ENCODE assay signal across 21 mouse cellular contexts in genomic region chr8:30962207-30962606, GRCm38 (mm10).
"Had no signal": no experiment of that assay in that cellular context is flagged by ENCODE, and none has a peak within 500 bp of the region (broad histone marks: within the 10 kb centered on the region; RNA-seq: fewer than 3 reads in every experiment).

No protein-coding gene starts in this region.

- H3K4me3 ChIP-seq: limb, embryonic 12.5 days; limb, embryonic 15.5 days; megakaryocyte, embryonic 14.5 days; midbrain, embryonic 10.5 days; myocyte; neural tube, embryonic 13.5 days; stomach, embryonic 15.5 days had no signal

- H3K27ac ChIP-seq: limb, embryonic 12.5 days; limb, embryonic 15.5 days; liver, embryonic 14.5 days; macrophage; midbrain, embryonic 10.5 days; neural tube, embryonic 13.5 days; stomach, embryonic 15.5 days had no signal

- H3K9ac ChIP-seq: limb, embryonic 12.5 days; limb, embryonic 15.5 days; liver, embryonic 14.5 days; liver, postnatal 0 days; lung, embryonic 14.5 days; neural tube, embryonic 13.5 days; stomach, embryonic 15.5 days had no signal

- H3K9me3 ChIP-seq: limb, embryonic 12.5 days; limb, embryonic 15.5 days; megakaryocyte, embryonic 14.5 days; midbrain, embryonic 10.5 days; neural tube, embryonic 13.5 days; stomach, embryonic 15.5 days had no signal

- ATAC-seq: liver, postnatal 0 days; lung, postnatal 0 days had no signal

- DNase-seq: kidney, adult 18-20 months; kidney, adult 9 months; kidney, postnatal 14 days; kidney, postnatal 4 days; left cerebral cortex, postnatal 4 days; liver, postnatal 0 days; lung, embryonic 14.5 days; right cerebral cortex, postnatal 25 days; spleen, adult 18-20 months; thymus, postnatal 25 days had no signal

- H3K4me1 ChIP-seq: limb, embryonic 12.5 days; megakaryocyte, embryonic 14.5 days; stomach, embryonic 15.5 days had no signal

- H3K27me3 ChIP-seq: limb, embryonic 12.5 days; limb, embryonic 15.5 days; megakaryocyte, embryonic 14.5 days; neural tube, embryonic 13.5 days; stomach, embryonic 15.5 days had no signal

- H3K4me2 ChIP-seq: limb, embryonic 12.5 days; limb, embryonic 15.5 days; liver, embryonic 11.5 days; lung, embryonic 14.5 days; neural tube, embryonic 13.5 days; stomach, embryonic 15.5 days had no signal

- H3K36me3 ChIP-seq: limb, embryonic 12.5 days; limb, embryonic 15.5 days; midbrain, embryonic 10.5 days; neural tube, embryonic 13.5 days; stomach, embryonic 15.5 days had no signal
